Mouse (Mus musculus): Measurements from ENCODE around the gene Irf5. TPM values are rescaled to one million over a fixed set of nuclear protein-coding genes. Genes with fewer than 3 reads are reported as not detected.

The Irf5 gene
- polyA plus RNA-seq, 1 experiment from 2014 or later, result 8.0 TPM

DNA sequence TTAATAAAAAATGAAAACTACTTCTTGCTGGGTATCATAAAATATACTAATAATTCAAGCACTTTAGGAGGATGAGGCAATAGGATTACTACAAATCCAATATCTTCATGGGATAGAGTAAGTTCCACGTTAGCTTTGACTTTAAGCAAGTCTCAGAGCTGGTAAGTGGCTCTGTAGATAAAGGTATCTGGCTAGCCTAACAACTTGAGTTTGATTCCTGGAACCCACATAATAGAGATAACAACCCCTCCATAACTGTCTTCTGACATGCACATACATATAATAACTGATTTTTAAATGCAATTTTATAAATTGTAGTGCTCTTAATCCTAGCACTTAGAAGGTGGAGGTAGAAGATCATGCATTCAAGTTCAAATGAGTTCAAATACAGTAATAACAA lies 54.3 kb downstream of the Irf5 start:
- WGBS, result 92% methylated on average over 1 of the region's 1 CpGs

DNA sequence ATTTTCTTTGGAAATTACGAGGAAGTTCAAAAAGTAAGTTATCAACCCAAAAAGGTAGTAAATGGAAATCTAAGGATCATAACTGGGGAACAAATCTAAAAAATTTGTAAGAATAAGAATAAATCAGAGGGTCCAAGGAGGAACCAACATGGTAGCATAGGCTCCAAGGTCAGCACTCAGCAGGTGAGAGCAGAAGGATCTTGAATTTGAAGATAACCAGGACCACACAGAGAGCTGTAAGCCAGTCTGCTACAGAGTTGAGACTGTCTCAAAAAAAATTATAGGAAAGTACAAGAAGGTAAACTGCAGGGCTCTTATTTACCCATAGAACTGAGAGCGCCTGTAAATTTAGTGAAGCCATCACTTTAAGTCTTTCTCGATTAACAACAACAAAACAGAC lies 54.8 kb downstream of the Irf5 start:
- no peak for ATAC-seq (ENCODE audit: low FRiP score, low TSS enrichment)
- 93% methylated on average over 3 of the region's 3 CpGs for WGBS
- Histone ChIP-seq H3K36me3 (ENCODE audit: insufficient read depth, low read length) (peaks cover 64% of the 10 kb centered on the region), H3K27me3 (ENCODE audit: insufficient read depth, low read length) (no peaks in the 10 kb centered on the region), H3K27ac (ENCODE audit: low read length) (no peak overlapping the region), H3K9ac (replicated peaks; ENCODE audit: low read length) (no peak overlapping the region), H3K4me3 (ENCODE audit: low read length) (no peak overlapping the region), H3K9me3 (ENCODE audit: low read length) (peaks cover 5% of the 10 kb centered on the region; the same call in 1 of the 2 replicates), H3K4me1 (ENCODE audit: insufficient read depth, low read length) (no peaks in the 10 kb centered on the region), H3K4me2 (replicated peaks; ENCODE audit: low read depth, low read length) (no peak overlapping the region)

More for the DNA sequence above, 54.3 kb downstream of the Irf5 start:
- Histone ChIP-seq H3K4me2 (replicated peaks; ENCODE audit: low read depth, low read length) (no peak overlapping the region), H3K27me3 (ENCODE audit: insufficient read depth, low read length) (no peaks in the 10 kb centered on the region), H3K4me1 (ENCODE audit: insufficient read depth, low read length) (no peaks in the 10 kb centered on the region), H3K36me3 (ENCODE audit: insufficient read depth, low read length) (peaks cover 62% of the 10 kb centered on the region), H3K9ac (replicated peaks; ENCODE audit: low read length) (no peak overlapping the region), H3K4me3 (ENCODE audit: low read length) (no peak overlapping the region), H3K27ac (ENCODE audit: low read length) (no peak overlapping the region), H3K9me3 (ENCODE audit: low read length) (peaks cover 5% of the 10 kb centered on the region; the same call in 1 of the 2 replicates)
- no peak for ATAC-seq (ENCODE audit: low FRiP score, low TSS enrichment)

Other genes starting within 250 kb of the Irf5 start
- 0.26 and 0.39 TPM in 2 replicates for gene Fam71f2, start 247.0 kb upstream of the Irf5 start, polyA plus RNA-seq (2015; fragmentation: Nextera tagmentation; extraction: Ambion mirVana)
- gene Fam71f1, start 207.5 kb upstream of the Irf5 start, polyA plus RNA-seq (2015; fragmentation: Nextera tagmentation; extraction: Ambion mirVana), result 0.12 and 0.26 TPM in 2 replicates
- gene Calu, start 178.6 kb upstream of the Irf5 start, polyA plus RNA-seq (2015; fragmentation: Nextera tagmentation; extraction: Ambion mirVana), result 420 and 457 TPM in 2 replicates
- 0.44 and 0.79 TPM in 2 replicates for gene Opn1sw, start 138.2 kb upstream of the Irf5 start, polyA plus RNA-seq (2015; fragmentation: Nextera tagmentation; extraction: Ambion mirVana)
- gene Ccdc136, start 130.3 kb upstream of the Irf5 start, polyA plus RNA-seq (2015; fragmentation: Nextera tagmentation; extraction: Ambion mirVana), result 20.2 and 23.3 TPM in 2 replicates
- gene Flnc, start 93.4 kb upstream of the Irf5 start, polyA plus RNA-seq (2015; fragmentation: Nextera tagmentation; extraction: Ambion mirVana), result 7.9 and 8.0 TPM in 2 replicates
- gene Atp6v1f, start 58.9 kb upstream of the Irf5 start, polyA plus RNA-seq (2015; fragmentation: Nextera tagmentation; extraction: Ambion mirVana), result 302 and 320 TPM in 2 replicates
- gene Atp6v1fnb, start 55.2 kb upstream of the Irf5 start, polyA plus RNA-seq (2015; fragmentation: Nextera tagmentation; extraction: Ambion mirVana), result 0.30 and 0.37 TPM in 2 replicates
- 34.5 and 36.3 TPM in 2 replicates for gene Kcp, start 18.7 kb upstream of the Irf5 start, polyA plus RNA-seq (2015; fragmentation: Nextera tagmentation; extraction: Ambion mirVana)
- 101 and 106 TPM in 2 replicates for gene Tnpo3, start 83.3 kb downstream of the Irf5 start, polyA plus RNA-seq (2015; fragmentation: Nextera tagmentation; extraction: Ambion mirVana)
- 11.7 and 18.5 TPM in 2 replicates for gene Tspan33, start 167.6 kb downstream of the Irf5 start, polyA plus RNA-seq (2015; fragmentation: Nextera tagmentation; extraction: Ambion mirVana)
- gene Smo, start 208.9 kb downstream of the Irf5 start, polyA plus RNA-seq (2015; fragmentation: Nextera tagmentation; extraction: Ambion mirVana), result 42.9 and 50.2 TPM in 2 replicates
- 18.3 and 20.8 TPM in 2 replicates for gene Ahcyl2, start 241.4 kb downstream of the Irf5 start, polyA plus RNA-seq (2015; fragmentation: Nextera tagmentation; extraction: Ambion mirVana)

Data from kidney, embryonic 16.5 days (tissue).